Mouse (Mus musculus) forebrain, embryonic 13.5 days (tissue): Measurements from ENCODE around the gene Dph2. TPM values are rescaled to one million over a fixed set of nuclear protein-coding genes. Genes with fewer than 3 reads are reported as not detected.

ENCODE experiments used
- ATAC-seq: fragments of 200-750 bp; cut with Nextera tagmentation; 2 replicates; pipeline ENCODE4 v1.8.0; 2017
- H3K27ac ChIP-seq: fragments of 300-500 bp; sonication (generic); 2 replicates; pipeline ENCODE4 v1.5.1; 2015; ENCODE audit warnings: inconsistent platforms, mild to moderate bottlenecking, moderate library complexity
- H3K27me3 ChIP-seq: fragments of 300-500 bp; sonication (generic); 2 replicates; pipeline ENCODE4 v1.6.1; 2015; ENCODE audit warnings: mild to moderate bottlenecking, inconsistent platforms
- H3K36me3 ChIP-seq: fragments of 300-500 bp; sonication (generic); 2 replicates; pipeline ENCODE4 v1.6.1; 2015; ENCODE audit warnings: mild to moderate bottlenecking, inconsistent platforms; ENCODE audit not compliant: poor library complexity, severe bottlenecking
- H3K4me1 ChIP-seq: fragments of 300-500 bp; sonication (generic); 2 replicates; pipeline ENCODE4 v1.6.1; 2015; ENCODE audit warnings: inconsistent platforms
- H3K4me2 ChIP-seq: fragments of 300-500 bp; sonication (generic); 2 replicates; pipeline ENCODE4 v1.6.1; 2015; ENCODE audit warnings: inconsistent platforms, mild to moderate bottlenecking, moderate library complexity
- H3K4me3 ChIP-seq: fragments of 300-500 bp; sonication (generic); 2 replicates; pipeline ENCODE4 v1.5.1; 2015; ENCODE audit warnings: mild to moderate bottlenecking, inconsistent platforms
- H3K9ac ChIP-seq: fragments of 300-500 bp; sonication (generic); 2 replicates; pipeline ENCODE4 v1.6.1; 2015; ENCODE audit warnings: mild to moderate bottlenecking, inconsistent platforms
- H3K9me3 ChIP-seq: fragments of 300-500 bp; sonication (generic); replicated peaks from 2 replicates; pipeline ENCODE4 v1.6.1; 2016; ENCODE audit warnings: inconsistent platforms
- WGBS: fragments of 180-500 bp; shearing (Covaris S2); methylation state at CpG from one replicate; pipeline ENCODE4 v1.1.7; 2015; 5-methylcytosine and 5-hydroxymethylcytosine counted together
- polyA plus RNA-seq: library from polyadenylated mRNA; unstranded; fragments of >200 nt; fragmentation: Nextera tagmentation; extraction: Ambion mirVana; gene quantifications from 2 replicates; pipeline ENCODE4 v1.2.1, GENCODE M21; 2015

The Dph2 gene
- polyA plus RNA-seq, 1 experiment from 2014 or later, result 27.3 TPM

- Histone ChIP-seq H3K9me3 (no peaks in the 10 kb centered on the region), H3K27ac (no peak overlapping the region), H3K36me3 (no peaks in the 10 kb centered on the region), H3K9ac (no peak overlapping the region; the same call in 1 of the 2 replicates), H3K4me2 (no peak overlapping the region), H3K4me1 (peaks cover 21% of the 10 kb centered on the region), H3K4me3 (no peak overlapping the region), H3K27me3 (no peaks in the 10 kb centered on the region)
- WGBS, result 22% methylated on average over 2 of the region's 2 CpGs
- ATAC-seq, result no peak; the same call in 1 of the 2 replicates
Measured at GRCm38 (mm10) chr4:117847011-117847410, 44.8 kb downstream of the Dph2 start.

GRCm38 (mm10) chr4:117846261-117846660 is 45.6 kb downstream of the Dph2 start:
- no peak overlapping the region for H3K9ac ChIP-seq
- no peak overlapping the region for H3K27ac ChIP-seq
- WGBS, result 97% methylated on average over 4 of the region's 4 CpGs

GRCm38 (mm10) chr4:117845316-117845715 is 46.5 kb downstream of the Dph2 start:
- Histone ChIP-seq H3K27me3 (no peaks in the 10 kb centered on the region), H3K27ac (no peak overlapping the region), H3K4me3 (no peak overlapping the region), H3K36me3 (no peaks in the 10 kb centered on the region), H3K9ac (no peak overlapping the region), H3K4me1 (peaks cover 20% of the 10 kb centered on the region), H3K4me2 (no peak overlapping the region), H3K9me3 (no peaks in the 10 kb centered on the region)
- 84% methylated on average over 11 of the region's 11 CpGs for WGBS
- ATAC-seq, result no peak

More at GRCm38 (mm10) chr4:117846261-117846660, 45.6 kb downstream of the Dph2 start:
- no peak for ATAC-seq
- Histone ChIP-seq H3K9me3 (no peaks in the 10 kb centered on the region), H3K4me3 (no peak overlapping the region), H3K4me2 (no peak overlapping the region), H3K4me1 (peaks cover 21% of the 10 kb centered on the region), H3K27me3 (no peaks in the 10 kb centered on the region), H3K36me3 (no peaks in the 10 kb centered on the region)

GRCm38 (mm10) chr4:117844467-117844866 is 47.4 kb downstream of the Dph2 start:
- no peaks in the 10 kb centered on the region for H3K27me3 ChIP-seq
- H3K9ac ChIP-seq, result no peak overlapping the region
- no peak overlapping the region for H3K4me3 ChIP-seq
- WGBS, result 93% methylated on average over 5 of the region's 5 CpGs
- peaks cover 12% of the 10 kb centered on the region for H3K4me1 ChIP-seq
- H3K9me3 ChIP-seq, result no peaks in the 10 kb centered on the region
- H3K27ac ChIP-seq, result no peak overlapping the region
- no peak for ATAC-seq
- H3K36me3 ChIP-seq, result no peaks in the 10 kb centered on the region
- H3K4me2 ChIP-seq, result no peak overlapping the region

GRCm38 (mm10) chr4:117843101-117843500 is 48.7 kb downstream of the Dph2 start:
- ATAC-seq, result no peak
- Histone ChIP-seq H3K4me2 (no peak overlapping the region), H3K9ac (no peak overlapping the region; the same call in 1 of the 2 replicates), H3K4me3 (no peak overlapping the region), H3K9me3 (no peaks in the 10 kb centered on the region), H3K27ac (no peak overlapping the region), H3K36me3 (no peaks in the 10 kb centered on the region), H3K27me3 (no peaks in the 10 kb centered on the region), H3K4me1 (peaks cover 5% of the 10 kb centered on the region)
- WGBS, result 83% methylated on average over 5 of the region's 5 CpGs

- H3K27ac ChIP-seq, result no peak overlapping the region
- no peaks in the 10 kb centered on the region for H3K36me3 ChIP-seq
- 89% methylated on average over 3 of the region's 3 CpGs for WGBS
- no peaks in the 10 kb centered on the region for H3K9me3 ChIP-seq
- ATAC-seq, result no peak
- no peak overlapping the region for H3K9ac ChIP-seq
- no peaks in the 10 kb centered on the region for H3K27me3 ChIP-seq
- H3K4me3 ChIP-seq, result no peak overlapping the region
- no peak overlapping the region for H3K4me2 ChIP-seq
- no peaks in the 10 kb centered on the region; the same call in 1 of the 2 replicates for H3K4me1 ChIP-seq
Measured at GRCm38 (mm10) chr4:117841566-117841965, 50.3 kb downstream of the Dph2 start.

GRCm38 (mm10) chr4:117840821-117841220 is 51.0 kb downstream of the Dph2 start:
- no peaks in the 10 kb centered on the region for H3K36me3 ChIP-seq
- H3K4me3 ChIP-seq, result no peak overlapping the region
- H3K4me2 ChIP-seq, result no peak overlapping the region
- no peaks in the 10 kb centered on the region for H3K4me1 ChIP-seq
- H3K27me3 ChIP-seq, result no peaks in the 10 kb centered on the region
- 95% methylated on average over 5 of the region's 5 CpGs for WGBS
- no peak overlapping the region for H3K27ac ChIP-seq
- ATAC-seq, result no peak
- H3K9ac ChIP-seq, result no peak overlapping the region
- H3K9me3 ChIP-seq, result no peaks in the 10 kb centered on the region

GRCm38 (mm10) chr4:117839366-117839765 is 52.5 kb downstream of the Dph2 start:
- H3K4me2 ChIP-seq, result no peak overlapping the region
- no peak overlapping the region for H3K9ac ChIP-seq
- H3K4me1 ChIP-seq, result peaks cover 5% of the 10 kb centered on the region
- no peak for ATAC-seq
- WGBS, result 86% methylated on average over 6 of the region's 6 CpGs
- H3K9me3 ChIP-seq, result no peaks in the 10 kb centered on the region
- no peaks in the 10 kb centered on the region for H3K36me3 ChIP-seq
- H3K4me3 ChIP-seq, result no peak overlapping the region
- H3K27ac ChIP-seq, result no peak overlapping the region
- no peaks in the 10 kb centered on the region for H3K27me3 ChIP-seq

Other genes with a start within 250 kb of the Dph2 start
- gene Dmap1, start 209.8 kb downstream of the Dph2 start, polyA plus RNA-seq, result 73.6 and 76.7 TPM in 2 replicates
- not detected in 2 replicates for gene Gm12845, start 167.6 kb downstream of the Dph2 start, polyA plus RNA-seq
- not detected in 2 replicates for gene Klf17, start 126.4 kb downstream of the Dph2 start, polyA plus RNA-seq
- 7.8 and 7.9 TPM in 2 replicates for gene Slc6a9, start 57.5 kb downstream of the Dph2 start, polyA plus RNA-seq
- 1.2 and 2.1 TPM in 2 replicates for gene Ccdc24, start 19.5 kb downstream of the Dph2 start, polyA plus RNA-seq
- 28.7 and 32.0 TPM in 2 replicates for gene B4galt2, start 8.5 kb downstream of the Dph2 start, polyA plus RNA-seq
- gene Atp6v0b, start 4.7 kb downstream of the Dph2 start, polyA plus RNA-seq, result 333 and 349 TPM in 2 replicates
- gene Ipo13, start 23.0 kb upstream of the Dph2 start, polyA plus RNA-seq, result 60.5 and 70.6 TPM in 2 replicates
- 0.21 and 0.31 TPM in 2 replicates for gene Artn, start 37.7 kb upstream of the Dph2 start, polyA plus RNA-seq
- 9.2 and 10.5 TPM in 2 replicates for gene St3gal3, start 242.9 kb upstream of the Dph2 start, polyA plus RNA-seq